Mouse (Mus musculus) heart, embryonic 12.5 days (tissue): Measurements from ENCODE around the gene Hoxd11. TPM values are rescaled to one million over a fixed set of nuclear protein-coding genes. Genes with fewer than 3 reads are reported as not detected.

Experiments
- ATAC-seq: fragments of 200-750 bp; cut with Nextera tagmentation; 2 replicates; pipeline ENCODE4 v1.8.0; 2017; ENCODE audit warnings: moderate TSS enrichment, moderate library complexity; ENCODE audit not compliant: insufficient number of reproducible peaks, low FRiP score
- H3K27ac ChIP-seq: fragments of 300-500 bp; sonication (generic); 2 replicates; pipeline ENCODE4 v1.5.1; 2016; ENCODE audit warnings: mild to moderate bottlenecking, moderate library complexity; ENCODE audit not compliant: poor library complexity, severe bottlenecking
- H3K27me3 ChIP-seq: fragments of 300-500 bp; sonication (generic); replicated peaks from 2 replicates; pipeline ENCODE4 v1.6.1; 2016; ENCODE audit warnings: mild to moderate bottlenecking, moderate library complexity
- H3K36me3 ChIP-seq: fragments of 300-500 bp; sonication (generic); 2 replicates; pipeline ENCODE4 v1.6.1; 2016; ENCODE audit warnings: mild to moderate bottlenecking, moderate library complexity
- H3K4me1 ChIP-seq: fragments of 300-500 bp; sonication (generic); replicated peaks from 2 replicates; pipeline ENCODE4 v1.6.1; 2016; ENCODE audit warnings: mild to moderate bottlenecking
- H3K4me2 ChIP-seq: fragments of 300-500 bp; sonication (generic); 2 replicates; pipeline ENCODE4 v1.6.1; 2016; ENCODE audit warnings: mild to moderate bottlenecking, moderate library complexity
- H3K4me3 ChIP-seq: fragments of 300-500 bp; sonication (generic); 2 replicates; pipeline ENCODE4 v1.5.1; 2016; ENCODE audit warnings: mild to moderate bottlenecking
- H3K9ac ChIP-seq: fragments of 300-500 bp; sonication (generic); 2 replicates; pipeline ENCODE4 v1.6.1; 2016; ENCODE audit warnings: mild to moderate bottlenecking, moderate library complexity
- H3K9me3 ChIP-seq: fragments of 300-500 bp; sonication (generic); replicated peaks from 2 replicates; pipeline ENCODE4 v1.6.1; 2016; ENCODE audit warnings: mild to moderate bottlenecking, moderate library complexity
- WGBS: fragments of 180-500 bp; shearing (Covaris S2); methylation state at CpG from one replicate; pipeline ENCODE4 v1.1.7; 2016; 5-methylcytosine and 5-hydroxymethylcytosine counted together
- polyA plus RNA-seq: library from polyadenylated mRNA; unstranded; fragments of >200 nt; fragmentation: Nextera tagmentation; extraction: Ambion mirVana; gene quantifications from 2 replicates; pipeline ENCODE4 v1.2.1, GENCODE M21; 2016

The Hoxd11 gene
- polyA plus RNA-seq, 1 experiment from 2014 or later: not detected

GRCm38 (mm10) chr2:74728303-74728680, 48.9 kb downstream of the Hoxd11 start:
- no peak overlapping the region for H3K9ac ChIP-seq
- ATAC-seq: no peak
- peak overlapping the region; percentile 3; the same call in 1 of the 2 replicates for H3K4me3 ChIP-seq
- WGBS: 5% methylated on average over 13 of the region's 13 CpGs
- peaks cover 15% of the 10 kb centered on the region for H3K4me1 ChIP-seq
- H3K27ac ChIP-seq: no peak overlapping the region
- no peaks in the 10 kb centered on the region for H3K36me3 ChIP-seq
- H3K27me3 ChIP-seq: peaks cover 92% of the 10 kb centered on the region
- H3K4me2 ChIP-seq: no peak overlapping the region
- no peaks in the 10 kb centered on the region for H3K9me3 ChIP-seq

GRCm38 (mm10) chr2:74730331-74730730, 51.0 kb downstream of the Hoxd11 start:
- H3K36me3 ChIP-seq: no peaks in the 10 kb centered on the region
- ATAC-seq: no peak
- peaks cover 87% of the 10 kb centered on the region for H3K27me3 ChIP-seq
- H3K9ac ChIP-seq: no peak overlapping the region
- H3K9me3 ChIP-seq: no peaks in the 10 kb centered on the region
- H3K4me1 ChIP-seq: peaks cover 15% of the 10 kb centered on the region
- no peak overlapping the region for H3K4me2 ChIP-seq
- WGBS: 13% methylated on average over 8 of the region's 8 CpGs
- no peak overlapping the region for H3K27ac ChIP-seq
- H3K4me3 ChIP-seq: no peak overlapping the region

GRCm38 (mm10) chr2:74731055-74731454, 51.7 kb downstream of the Hoxd11 start:
- H3K4me3 ChIP-seq: no peak overlapping the region

GRCm38 (mm10) chr2:74731799-74732512, 52.6 kb downstream of the Hoxd11 start:
- Histone ChIP-seq H3K4me1 (peaks cover 18% of the 10 kb centered on the region), H3K36me3 (no peaks in the 10 kb centered on the region), H3K27ac (no peak overlapping the region), H3K4me2 (no peak overlapping the region), H3K9me3 (no peaks in the 10 kb centered on the region), H3K27me3 (peaks cover 88% of the 10 kb centered on the region), H3K4me3 (no peak overlapping the region), H3K9ac (no peak overlapping the region)
- WGBS: 4% methylated on average over 9 of the region's 9 CpGs
- no peak for ATAC-seq

More at GRCm38 (mm10) chr2:74731055-74731454, 51.7 kb downstream of the Hoxd11 start:
- H3K36me3 ChIP-seq: no peaks in the 10 kb centered on the region
- no peak for ATAC-seq
- H3K4me1 ChIP-seq: peaks cover 16% of the 10 kb centered on the region
- H3K9me3 ChIP-seq: no peaks in the 10 kb centered on the region
- peaks cover 88% of the 10 kb centered on the region for H3K27me3 ChIP-seq
- no peak overlapping the region for H3K4me2 ChIP-seq
- no peak overlapping the region for H3K27ac ChIP-seq
- H3K9ac ChIP-seq: no peak overlapping the region

- H3K27me3 ChIP-seq: peaks cover 88% of the 10 kb centered on the region
- H3K9me3 ChIP-seq: no peaks in the 10 kb centered on the region
- no peak for ATAC-seq
- H3K36me3 ChIP-seq: no peaks in the 10 kb centered on the region
- H3K27ac ChIP-seq: no peak overlapping the region
- no peak overlapping the region for H3K9ac ChIP-seq
- H3K4me2 ChIP-seq: peak overlapping the region; percentile 46
- H3K4me1 ChIP-seq: peaks cover 12% of the 10 kb centered on the region
- under 1% methylated on average over 52 of the region's 52 CpGs for WGBS
- peak overlapping the region; percentile 19 for H3K4me3 ChIP-seq
These were observed 53.4 kb downstream of the Hoxd11 start for GRCm38 (mm10) chr2:74732513-74733316.

- H3K4me2 ChIP-seq: 0 out of 2 replicates have a peak overlapping the region, but pooled peaks have one; percentile 46
- no peaks in the 10 kb centered on the region for H3K9me3 ChIP-seq
- no peak overlapping the region for H3K27ac ChIP-seq
- peaks cover 9% of the 10 kb centered on the region for H3K4me1 ChIP-seq
- WGBS: 1% methylated on average over 16 of the region's 16 CpGs
- H3K36me3 ChIP-seq: no peaks in the 10 kb centered on the region
- H3K27me3 ChIP-seq: peaks cover 88% of the 10 kb centered on the region
- H3K9ac ChIP-seq: no peak overlapping the region
- H3K4me3 ChIP-seq: no peak overlapping the region
- ATAC-seq: no peak
These were observed 53.9 kb downstream of the Hoxd11 start for GRCm38 (mm10) chr2:74733317-74733661.

GRCm38 (mm10) chr2:74733765-74734164, 54.4 kb downstream of the Hoxd11 start:
- Histone ChIP-seq H3K27me3 (peaks cover 88% of the 10 kb centered on the region), H3K4me3 (no peak overlapping the region), H3K9me3 (no peaks in the 10 kb centered on the region), H3K27ac (no peak overlapping the region), H3K9ac (no peak overlapping the region), H3K4me1 (peaks cover 9% of the 10 kb centered on the region), H3K4me2 (no peak overlapping the region), H3K36me3 (no peaks in the 10 kb centered on the region)
- ATAC-seq: no peak
- 3% methylated on average over 6 of the region's 6 CpGs for WGBS

GRCm38 (mm10) chr2:74734451-74734850, 55.1 kb downstream of the Hoxd11 start:
- 2% methylated on average over 13 of the region's 13 CpGs for WGBS
- H3K4me3 ChIP-seq: no peak overlapping the region
- H3K27me3 ChIP-seq: peaks cover 90% of the 10 kb centered on the region
- ATAC-seq: no peak
- no peaks in the 10 kb centered on the region for H3K9me3 ChIP-seq
- no peaks in the 10 kb centered on the region for H3K36me3 ChIP-seq
- no peak overlapping the region for H3K27ac ChIP-seq
- H3K4me1 ChIP-seq: peaks cover 9% of the 10 kb centered on the region
- H3K4me2 ChIP-seq: no peak overlapping the region
- H3K9ac ChIP-seq: no peak overlapping the region

- Histone ChIP-seq H3K4me2 (0 out of 2 replicates have a peak overlapping the region, but pooled peaks have one; percentile 50), H3K4me1 (peaks cover 9% of the 10 kb centered on the region), H3K36me3 (no peaks in the 10 kb centered on the region), H3K27ac (no peak overlapping the region), H3K4me3 (no peak overlapping the region), H3K27me3 (peaks cover 92% of the 10 kb centered on the region), H3K9ac (no peak overlapping the region), H3K9me3 (no peaks in the 10 kb centered on the region)
- no peak for ATAC-seq
- 1% methylated on average over 27 of the region's 27 CpGs for WGBS
These were observed 55.8 kb downstream of the Hoxd11 start for GRCm38 (mm10) chr2:74734996-74735811.

GRCm38 (mm10) chr2:74735851-74736687, 56.7 kb downstream of the Hoxd11 start:
- H3K4me2 ChIP-seq: peak overlapping the region; percentile 50
- H3K27me3 ChIP-seq: peaks cover 92% of the 10 kb centered on the region
- H3K36me3 ChIP-seq: no peaks in the 10 kb centered on the region
- under 1% methylated on average over 42 of the region's 42 CpGs for WGBS
- no peak overlapping the region for H3K9ac ChIP-seq
- H3K9me3 ChIP-seq: no peaks in the 10 kb centered on the region
- H3K4me1 ChIP-seq: peaks cover 9% of the 10 kb centered on the region
- ATAC-seq: no peak
- peak overlapping the region; percentile 27 for H3K4me3 ChIP-seq
- no peak overlapping the region for H3K27ac ChIP-seq
